Mouse (Mus musculus): ENCODE data around the gene Rasa2. TPM values are rescaled to one million over a fixed set of nuclear protein-coding genes. Genes with fewer than 3 reads are reported as not detected.

The Rasa2 gene
- polyA plus RNA-seq, 1 experiment: 1.2 TPM

- Histone ChIP-seq H3K4me2 (ENCODE audit: low read depth) (no peak overlapping the region), H3K36me3 (ENCODE audit: control insufficient read depth, insufficient read depth) (no peaks in the 10 kb centered on the region), H3K27me3 (ENCODE audit: control insufficient read depth, insufficient read depth, insufficient read length) (no peaks in the 10 kb centered on the region), H3K4me3 (no peak overlapping the region), H3ac (ENCODE audit: control insufficient read depth, insufficient read length) (no peak overlapping the region), H3K79me2 (ENCODE audit: control insufficient read depth, insufficient read depth) (peaks cover 28% of the 10 kb centered on the region)
- TF ChIP-seq MYOG (IDR thresholded peaks at IDR 0.05; ENCODE audit: control insufficient read depth in 1 of 3, insufficient read depth in 1 of 3, insufficient read length in 2 of 3, low read depth in 2 of 3): no peak
- no peak for TF ChIP-seq E2F4 (IDR thresholded peaks at IDR 0.05; ENCODE audit: insufficient read depth)
- TF ChIP-seq POLR2A (IDR thresholded peaks at IDR 0.05; ENCODE audit: insufficient read length, low read depth): no peak
- TF ChIP-seq MAX (IDR thresholded peaks at IDR 0.05; ENCODE audit: low read depth): no peak
- TF ChIP-seq TCF12 (IDR thresholded peaks at IDR 0.05; ENCODE audit: insufficient read depth, poor library complexity, severe bottlenecking): no peak
- no peak for TF ChIP-seq USF1 (IDR thresholded peaks at IDR 0.05; ENCODE audit: low read depth)
- no peak for TF ChIP-seq REST (IDR thresholded peaks at IDR 0.05; ENCODE audit: insufficient read depth, insufficient read length)
- TF ChIP-seq SRF (IDR thresholded peaks at IDR 0.05; ENCODE audit: control insufficient read depth, insufficient read length, low read depth): no peak
- no peak for TF ChIP-seq POLR2AphosphoS2 (IDR thresholded peaks at IDR 0.05; ENCODE audit: insufficient read length, low read depth)
- no peak for TF ChIP-seq TCF3 (IDR thresholded peaks at IDR 0.05; ENCODE audit: insufficient read length, low read depth)
- no peak for TF ChIP-seq CEBPB (IDR thresholded peaks at IDR 0.05; ENCODE audit: insufficient read depth, poor library complexity, severe bottlenecking)
Observed at GRCm38 (mm10) chr9:96629151-96629550, 2.3 kb downstream of the Rasa2 start.

- H3ac ChIP-seq (ENCODE audit: control insufficient read depth, insufficient read length): no peak overlapping the region
- peak in 1 of 3 experiments; percentile 10 for TF ChIP-seq MYOG (IDR thresholded peaks at IDR 0.05; ENCODE audit: control insufficient read depth in 1 of 3, insufficient read depth in 1 of 3, insufficient read length in 2 of 3, low read depth in 2 of 3)
- TF ChIP-seq CEBPB (IDR thresholded peaks at IDR 0.05; ENCODE audit: insufficient read depth, poor library complexity, severe bottlenecking): no peak
- H3K4me2 ChIP-seq (ENCODE audit: low read depth): no peak overlapping the region
- H3K4me3 ChIP-seq: no peak overlapping the region
- peaks cover 42% of the 10 kb centered on the region for H3K79me2 ChIP-seq (ENCODE audit: control insufficient read depth, insufficient read depth)
- H3K27me3 ChIP-seq (ENCODE audit: control insufficient read depth, insufficient read depth, insufficient read length): no peaks in the 10 kb centered on the region
- no peaks in the 10 kb centered on the region for H3K36me3 ChIP-seq (ENCODE audit: control insufficient read depth, insufficient read depth)
Observed at GRCm38 (mm10) chr9:96627557-96628085, 3.8 kb downstream of the Rasa2 start.

- Histone ChIP-seq H3K27me3 (ENCODE audit: control insufficient read depth, insufficient read depth, insufficient read length) (no peaks in the 10 kb centered on the region), H3K4me3 (no peak overlapping the region), H3ac (ENCODE audit: control insufficient read depth, insufficient read length) (no peak overlapping the region), H3K36me3 (ENCODE audit: control insufficient read depth, insufficient read depth) (no peaks in the 10 kb centered on the region), H3K4me2 (ENCODE audit: low read depth) (no peak overlapping the region), H3K79me2 (ENCODE audit: control insufficient read depth, insufficient read depth) (peaks cover 47% of the 10 kb centered on the region)
- TF ChIP-seq MYOG (IDR thresholded peaks at IDR 0.05; ENCODE audit: control insufficient read depth in 1 of 3, insufficient read depth in 1 of 3, insufficient read length in 2 of 3, low read depth in 2 of 3) (no peak), MAX (IDR thresholded peaks at IDR 0.05; ENCODE audit: low read depth) (no peak), POLR2AphosphoS2 (IDR thresholded peaks at IDR 0.05; ENCODE audit: insufficient read length, low read depth) (no peak), MYOD1 (IDR thresholded peaks at IDR 0.05; ENCODE audit: control insufficient read depth in 1 of 3, insufficient read length in 2 of 3, low read depth in 2 of 3) (no peak)
Observed at GRCm38 (mm10) chr9:96627042-96627441, 4.4 kb downstream of the Rasa2 start.

GRCm38 (mm10) chr9:96618448-96619176 is 12.8 kb downstream of the Rasa2 start:
- Histone ChIP-seq H3K36me3 (ENCODE audit: control insufficient read depth, insufficient read depth) (no peaks in the 10 kb centered on the region), H3K4me3 (no peak overlapping the region), H3K4me2 (ENCODE audit: low read depth) (no peak overlapping the region), H3K27me3 (ENCODE audit: control insufficient read depth, insufficient read depth, insufficient read length) (no peaks in the 10 kb centered on the region), H3ac (ENCODE audit: control insufficient read depth, insufficient read length) (no peak overlapping the region), H3K79me2 (ENCODE audit: control insufficient read depth, insufficient read depth) (peaks cover 38% of the 10 kb centered on the region)
- TF ChIP-seq TCF12 (IDR thresholded peaks at IDR 0.05; ENCODE audit: insufficient read depth, poor library complexity, severe bottlenecking) (no peak), MAX (IDR thresholded peaks at IDR 0.05; ENCODE audit: low read depth) (no peak), TCF3 (IDR thresholded peaks at IDR 0.05; ENCODE audit: insufficient read length, low read depth) (no peak), REST (IDR thresholded peaks at IDR 0.05; ENCODE audit: insufficient read depth, insufficient read length) (no peak), SRF (IDR thresholded peaks at IDR 0.05; ENCODE audit: control insufficient read depth, insufficient read length, low read depth) (no peak), MYOD1 (IDR thresholded peaks at IDR 0.05; ENCODE audit: control insufficient read depth in 1 of 3, insufficient read length in 2 of 3, low read depth in 2 of 3) (no peak), MYOG (IDR thresholded peaks at IDR 0.05; ENCODE audit: control insufficient read depth in 1 of 3, insufficient read depth in 1 of 3, insufficient read length in 2 of 3, low read depth in 2 of 3) (no peak), USF1 (IDR thresholded peaks at IDR 0.05; ENCODE audit: low read depth) (no peak), CEBPB (IDR thresholded peaks at IDR 0.05; ENCODE audit: insufficient read depth, poor library complexity, severe bottlenecking) (no peak), POLR2AphosphoS2 (IDR thresholded peaks at IDR 0.05; ENCODE audit: insufficient read length, low read depth) (no peak), E2F4 (IDR thresholded peaks at IDR 0.05; ENCODE audit: insufficient read depth) (no peak), POLR2A (IDR thresholded peaks at IDR 0.05; ENCODE audit: insufficient read length, low read depth) (no peak)

GRCm38 (mm10) chr9:96612297-96612696 is 19.1 kb downstream of the Rasa2 start:
- Histone ChIP-seq H3ac (ENCODE audit: control insufficient read depth, insufficient read length) (no peak overlapping the region), H3K4me3 (no peak overlapping the region), H3K36me3 (ENCODE audit: control insufficient read depth, insufficient read depth) (peaks cover 6% of the 10 kb centered on the region), H3K4me2 (ENCODE audit: low read depth) (no peak overlapping the region), H3K79me2 (ENCODE audit: control insufficient read depth, insufficient read depth) (no peaks in the 10 kb centered on the region), H3K27me3 (ENCODE audit: control insufficient read depth, insufficient read depth, insufficient read length) (no peaks in the 10 kb centered on the region)
- no peak for TF ChIP-seq SRF (IDR thresholded peaks at IDR 0.05; ENCODE audit: control insufficient read depth, insufficient read length, low read depth)
- TF ChIP-seq MAX (IDR thresholded peaks at IDR 0.05; ENCODE audit: low read depth): no peak
- no peak for TF ChIP-seq CEBPB (IDR thresholded peaks at IDR 0.05; ENCODE audit: insufficient read depth, poor library complexity, severe bottlenecking)
- TF ChIP-seq USF1 (IDR thresholded peaks at IDR 0.05; ENCODE audit: low read depth): no peak
- TF ChIP-seq MYOG (IDR thresholded peaks at IDR 0.05; ENCODE audit: control insufficient read depth in 1 of 3, insufficient read depth in 1 of 3, insufficient read length in 2 of 3, low read depth in 2 of 3): no peak
- no peak for TF ChIP-seq E2F4 (IDR thresholded peaks at IDR 0.05; ENCODE audit: insufficient read depth)
- no peak for TF ChIP-seq REST (IDR thresholded peaks at IDR 0.05; ENCODE audit: insufficient read depth, insufficient read length)
- no peak for TF ChIP-seq MYOD1 (IDR thresholded peaks at IDR 0.05; ENCODE audit: control insufficient read depth in 1 of 3, insufficient read length in 2 of 3, low read depth in 2 of 3)
- no peak for TF ChIP-seq POLR2A (IDR thresholded peaks at IDR 0.05; ENCODE audit: insufficient read length, low read depth)
